Comparison of ENCODE assay signal across 15 mouse cellular contexts in the genomic region with DNA sequence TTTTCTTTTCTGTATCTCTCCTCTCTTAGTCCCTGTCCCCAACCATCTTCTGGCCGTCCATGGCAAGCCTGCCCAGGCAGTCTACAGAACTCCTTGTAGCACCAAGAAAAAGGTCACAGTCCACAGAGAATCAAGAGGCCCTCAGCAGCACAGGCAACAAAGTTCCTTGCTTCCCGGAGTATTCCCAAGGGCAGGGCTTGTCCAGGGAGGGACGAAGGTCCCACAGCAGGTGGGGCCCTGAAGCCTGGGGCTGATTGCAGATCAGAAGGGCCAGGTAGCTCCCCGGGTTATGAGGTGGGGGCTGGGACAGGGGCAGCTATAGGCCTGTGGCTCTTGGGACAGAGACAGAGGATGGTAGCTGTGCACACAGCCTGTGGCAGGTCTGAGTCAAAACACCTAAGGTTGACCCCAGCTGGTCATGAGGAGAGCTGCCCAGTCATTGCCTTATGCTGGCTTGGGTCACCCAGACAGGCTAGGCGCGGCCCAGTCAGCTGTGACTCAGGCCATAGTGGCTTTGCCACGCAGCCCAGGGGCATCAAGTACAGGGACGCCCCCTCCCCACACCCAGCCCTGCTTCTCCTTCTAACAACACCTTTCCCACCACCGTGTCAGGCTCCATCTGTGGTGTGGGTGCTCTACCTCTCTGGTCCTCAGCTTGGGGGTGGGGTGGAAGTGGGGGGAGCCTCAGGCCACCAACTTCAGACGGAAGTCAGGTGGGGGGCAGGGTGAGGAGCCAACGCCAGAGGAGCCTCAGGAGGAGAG. TPM values are rescaled to one million over a fixed set of nuclear protein-coding genes. Genes with fewer than 3 reads are reported as not detected.
DNase-seq lines count a peak whose midpoint lies in the region; ATAC-seq lines count a peak whose summit lies in the region.
"Had no signal": no experiment of that assay in that cellular context is flagged by ENCODE, and none has a peak within 500 bp of the region (broad histone marks: within the 10 kb centered on the region; RNA-seq: fewer than 3 reads in every experiment).

Gene Lif (plus strand): TSS at position 712 of the 762 bp plus-strand sequence.

- H3K27ac ChIP-seq in embryonic facial prominence, embryonic 11.5 days (replicated peaks; ENCODE audit: low read depth, low read length): no peak within 1 kb of the TSS
- H3K27ac ChIP-seq in embryonic facial prominence, embryonic 10.5 days (replicated peaks): no peak within 1 kb of the TSS
- no peak within 1 kb of the TSS for H3K27ac ChIP-seq in limb, embryonic 13.5 days
- no peak within 1 kb of the TSS for H3K27ac ChIP-seq in limb, embryonic 10.5 days
- peak within 1 kb of the TSS; percentile 74 for H3K27ac ChIP-seq in intestine, embryonic 15.5 days
- H3K27ac ChIP-seq: liver, embryonic 14.5 days had no signal

- no peaks in the 10 kb centered on the region for H3K9me3 ChIP-seq in embryonic facial prominence, embryonic 11.5 days (replicated peaks; ENCODE audit: control insufficient read depth, low read length)
- no peaks in the 10 kb centered on the region for H3K9me3 ChIP-seq in embryonic facial prominence, embryonic 10.5 days
- H3K9me3 ChIP-seq in limb, embryonic 13.5 days: no peaks in the 10 kb centered on the region
- H3K9me3 ChIP-seq in limb, embryonic 10.5 days (replicated peaks): no peaks in the 10 kb centered on the region
- H3K9me3 ChIP-seq in intestine, embryonic 15.5 days: no peaks in the 10 kb centered on the region

- H3K4me2 ChIP-seq in embryonic facial prominence, embryonic 11.5 days (ENCODE audit: low read depth, low read length): no peak within 1 kb of the TSS
- H3K4me2 ChIP-seq in limb, embryonic 13.5 days (replicated peaks): no peak within 1 kb of the TSS
- peak within 1 kb of the TSS; percentile 54 for H3K4me2 ChIP-seq in intestine, embryonic 15.5 days (replicated peaks)

- no peaks in the 10 kb centered on the region for H3K36me3 ChIP-seq in embryonic facial prominence, embryonic 11.5 days (replicated peaks; ENCODE audit: control insufficient read depth, insufficient read depth, low read depth, low read length)
- H3K36me3 ChIP-seq in embryonic facial prominence, embryonic 10.5 days (replicated peaks): no peaks in the 10 kb centered on the region
- no peaks in the 10 kb centered on the region for H3K36me3 ChIP-seq in limb, embryonic 13.5 days
- no peaks in the 10 kb centered on the region for H3K36me3 ChIP-seq in limb, embryonic 10.5 days
- H3K36me3 ChIP-seq in intestine, embryonic 15.5 days: no peaks in the 10 kb centered on the region

- H3K4me1 ChIP-seq in embryonic facial prominence, embryonic 11.5 days (ENCODE audit: control insufficient read depth, insufficient read depth, low read length): no peaks in the 10 kb centered on the region
- H3K4me1 ChIP-seq in embryonic facial prominence, embryonic 10.5 days: peaks cover 22% of the 10 kb centered on the region
- peaks cover 24% of the 10 kb centered on the region for H3K4me1 ChIP-seq in limb, embryonic 13.5 days
- H3K4me1 ChIP-seq in limb, embryonic 10.5 days: peaks cover 23% of the 10 kb centered on the region
- H3K4me1 ChIP-seq in intestine, embryonic 15.5 days (replicated peaks): peaks cover 37% of the 10 kb centered on the region

- no peak within 1 kb of the TSS for H3K9ac ChIP-seq in embryonic facial prominence, embryonic 11.5 days (replicated peaks; ENCODE audit: low read length)
- H3K9ac ChIP-seq in limb, embryonic 13.5 days: 0 out of 2 replicates have a peak within 1 kb of the TSS, but pooled peaks have one; percentile 4
- no peak within 1 kb of the TSS for H3K9ac ChIP-seq in intestine, embryonic 15.5 days
- H3K9ac ChIP-seq: liver, embryonic 14.5 days had no signal

- H3K27me3 ChIP-seq in embryonic facial prominence, embryonic 11.5 days (ENCODE audit: control insufficient read depth, insufficient read depth, low read length): no peaks in the 10 kb centered on the region
- H3K27me3 ChIP-seq in embryonic facial prominence, embryonic 10.5 days (replicated peaks; ENCODE audit: low read depth, poor library complexity, severe bottlenecking): peaks cover 17% of the 10 kb centered on the region
- H3K27me3 ChIP-seq in limb, embryonic 13.5 days: no peaks in the 10 kb centered on the region
- H3K27me3 ChIP-seq in limb, embryonic 10.5 days (ENCODE audit: low read depth, poor library complexity, severe bottlenecking): no peaks in the 10 kb centered on the region
- H3K27me3 ChIP-seq in intestine, embryonic 15.5 days (replicated peaks): no peaks in the 10 kb centered on the region

- H3K4me3 ChIP-seq in embryonic facial prominence, embryonic 11.5 days (ENCODE audit: low read depth, low read length): no peak within 1 kb of the TSS
- H3K4me3 ChIP-seq in embryonic facial prominence, embryonic 10.5 days: no peak within 1 kb of the TSS
- H3K4me3 ChIP-seq in limb, embryonic 13.5 days: no peak within 1 kb of the TSS
- no peak within 1 kb of the TSS for H3K4me3 ChIP-seq in limb, embryonic 10.5 days
- H3K4me3 ChIP-seq in intestine, embryonic 15.5 days (replicated peaks): no peak within 1 kb of the TSS

- no peak for DNase-seq in embryonic facial prominence, embryonic 11.5 days (ENCODE audit: low spot score)
- DNase-seq in embryonic facial prominence, embryonic 10.5 days (ENCODE audit: low spot score): no peak
- no peak for DNase-seq in limb, embryonic 10.5 days (ENCODE audit: low spot score)
- DNase-seq in 3134 (ENCODE audit: extremely low read depth, insufficient read length, low spot score): peak; percentile 68
- DNase-seq in embryo, embryonic 10 days (ENCODE audit: low spot score): no peak
- no peak for DNase-seq in right cerebral cortex, postnatal 14 days
- DNase-seq: cerebellum, adult 11-12 months; gastrocnemius, postnatal 14 days; lung, postnatal 36 days; midbrain, embryonic 14.5 days; right cerebral cortex, postnatal 4 days had no signal

- WGBS in embryonic facial prominence, embryonic 11.5 days: 63% methylated on average over 11 of the region's 11 CpGs
- 58% methylated on average over 11 of the region's 11 CpGs for WGBS in embryonic facial prominence, embryonic 10.5 days
- 60% methylated on average over 11 of the region's 11 CpGs for WGBS in limb, embryonic 13.5 days
- 63% methylated on average over 11 of the region's 11 CpGs for WGBS in limb, embryonic 10.5 days
- 57% methylated on average over 11 of the region's 11 CpGs for WGBS in intestine, embryonic 15.5 days

- 0 out of 2 replicates have a peak, but pooled peaks have one; percentile 27 for ATAC-seq in embryonic facial prominence, embryonic 11.5 days (replicated peaks; ENCODE audit: insufficient number of reproducible peaks, low FRiP score, low TSS enrichment, low read depth)
- no peak for ATAC-seq in limb, embryonic 13.5 days (ENCODE audit: low FRiP score, low read depth)
- peak; percentile 79 for ATAC-seq in intestine, embryonic 15.5 days
- ATAC-seq: forebrain, embryonic 16.5 days had no signal

RNA-seq across cellular contexts. Expression of gene Lif, which starts in this region (rescaled TPM):
- polyA plus RNA-seq in embryonic facial prominence, embryonic 11.5 days (2014; fragmentation: Nextera tagmentation; extraction: Ambion mirVana): 0.07 and 0.14 TPM in 2 replicates
- polyA plus RNA-seq in embryonic facial prominence, embryonic 10.5 days (2016; fragmentation: Nextera tagmentation; extraction: Ambion mirVana): 0.09 and 0.36 TPM in 2 replicates
- polyA plus RNA-seq in limb, embryonic 13.5 days (2015; fragmentation: Nextera tagmentation; extraction: Ambion mirVana): 0.08 TPM in 2 replicates
- 0.05 and 0.06 TPM in 2 replicates for polyA plus RNA-seq in limb, embryonic 10.5 days (2016; fragmentation: Nextera tagmentation; extraction: Ambion mirVana)
- 0.62 and 0.92 TPM in 2 replicates for polyA plus RNA-seq in intestine, embryonic 15.5 days (2015; fragmentation: Nextera tagmentation; extraction: Ambion mirVana)
- polyA plus RNA-seq: midbrain, embryonic 14.5 days had no signal

Comparison
In these comparisons a context has a peak if more than half of its experiments do, and no peak if none do; other contexts are left out.
1. Peak in ATAC-seq in embryonic facial prominence, embryonic 11.5 days; RNA of the gene not detected or under 1 TPM.
2. Peak in ATAC-seq, H3K27ac ChIP-seq and H3K4me2 ChIP-seq in intestine, embryonic 15.5 days; RNA of the gene not detected or under 1 TPM.